Mouse (Mus musculus): Measurements from ENCODE around the gene Olfr1028.

The Olfr1028 gene

DNA sequence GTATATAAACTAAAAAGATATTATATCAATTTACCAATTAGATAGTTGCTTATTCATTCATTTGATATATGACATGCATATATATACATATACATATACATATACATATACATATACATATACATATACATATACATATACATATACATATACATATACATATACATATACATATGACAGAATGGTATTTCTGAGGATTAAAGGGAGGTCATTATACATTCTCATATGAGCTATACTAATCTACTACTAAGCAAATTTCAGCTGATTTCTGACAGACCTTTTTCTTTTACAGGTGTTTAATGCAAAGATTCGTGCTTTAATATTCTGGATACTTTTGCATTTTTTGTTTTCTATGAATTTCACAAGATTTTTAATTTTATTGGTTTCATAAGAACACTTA lies at the start of gene Olfr1028:
Gene Olfr1028, plus strand, starts transcription at position 301 of the 400 bp plus-strand sequence.
- no peak for ATAC-seq (ENCODE audit: low TSS enrichment)

DNA sequence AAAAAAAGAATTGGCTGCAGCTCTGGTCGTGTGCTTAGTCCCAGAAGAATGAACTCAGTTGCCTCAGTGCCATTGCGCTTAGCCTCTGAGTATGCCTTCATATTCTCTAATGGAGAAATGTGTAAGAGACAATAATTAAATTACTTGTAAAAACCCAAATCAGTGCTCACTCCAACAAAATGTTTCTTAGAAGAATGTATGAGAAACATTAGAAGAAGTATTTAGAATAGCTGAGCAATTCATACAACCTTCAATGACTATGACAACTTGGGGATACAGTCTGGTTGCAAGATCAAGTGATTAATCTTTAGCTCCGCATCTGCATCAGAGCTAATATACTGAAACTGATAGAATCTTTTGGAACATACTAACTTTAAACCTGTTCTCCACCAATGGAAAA lies 45.3 kb upstream of the Olfr1028 start, which contains the start of gene Olfr1024:
Gene Olfr1024, minus strand, starts transcription at position 101 of the 400 bp plus-strand sequence.
- no peak for ATAC-seq (ENCODE audit: low TSS enrichment)

DNA sequence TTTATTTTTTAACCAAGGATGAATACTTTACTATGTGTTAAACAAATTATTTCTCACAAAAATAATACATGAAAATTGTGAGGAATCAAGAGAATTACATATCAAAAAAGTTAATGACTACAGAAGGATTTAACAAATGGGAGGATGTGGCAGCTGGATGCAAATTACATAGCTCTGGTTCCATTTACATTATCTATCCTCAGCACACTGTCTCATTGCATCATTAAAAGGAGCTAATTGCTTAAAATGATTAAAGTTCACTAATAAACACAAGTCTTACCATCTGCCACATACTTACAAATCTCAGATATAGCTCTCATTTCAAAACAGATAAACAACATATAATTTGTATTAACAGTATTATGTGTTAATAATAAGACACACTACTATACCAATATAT lies 37.0 kb upstream of the Olfr1028 start:
- ATAC-seq (ENCODE audit: low TSS enrichment), result no peak

DNA sequence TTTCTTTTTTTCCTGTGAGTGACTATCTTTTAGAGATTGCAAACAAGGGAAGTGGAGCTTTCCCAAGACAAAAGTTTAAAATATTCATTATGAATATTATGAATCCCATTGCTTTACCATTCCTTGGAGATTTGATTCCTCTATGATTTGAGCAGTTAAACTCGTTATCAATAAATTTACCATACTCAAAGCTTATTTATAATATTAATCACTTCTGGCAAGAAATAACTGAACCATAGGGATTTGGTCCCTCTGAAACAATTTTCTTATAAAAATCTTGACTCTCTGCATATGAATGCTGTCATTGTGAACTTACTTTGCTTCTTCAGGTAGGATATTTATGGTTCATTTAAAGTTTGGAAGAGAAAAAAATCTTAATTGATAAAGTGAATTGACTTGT lies 35.3 kb upstream of the Olfr1028 start, which contains the start of gene Olfr1025-ps1:
Gene Olfr1025-ps1, plus strand, starts transcription at position 301 of the 400 bp plus-strand sequence.
- ATAC-seq (ENCODE audit: low TSS enrichment), result no peak

DNA sequence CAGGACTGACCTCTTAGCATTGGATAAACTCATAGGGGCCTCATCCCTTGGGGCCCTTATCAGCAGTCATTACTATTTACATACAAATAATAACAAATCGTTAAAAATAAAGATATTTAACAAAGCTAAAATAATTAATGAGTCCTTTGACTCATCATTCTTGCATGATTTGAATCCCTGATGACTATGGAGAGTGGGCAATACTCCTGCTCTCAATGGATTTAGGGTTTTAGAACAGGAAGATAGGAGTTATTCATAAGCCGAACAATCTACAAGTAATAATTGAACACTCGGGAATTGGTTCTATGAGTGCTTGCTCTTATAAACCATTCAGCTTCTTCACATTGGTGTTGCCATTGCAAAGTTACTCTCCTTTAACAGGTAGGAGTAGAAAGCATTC lies 29.0 kb upstream of the Olfr1028 start, which contains the start of gene Olfr1026:
Gene Olfr1026, plus strand, starts transcription at position 301 of the 400 bp plus-strand sequence.
- no peak for ATAC-seq (ENCODE audit: low TSS enrichment)

DNA sequence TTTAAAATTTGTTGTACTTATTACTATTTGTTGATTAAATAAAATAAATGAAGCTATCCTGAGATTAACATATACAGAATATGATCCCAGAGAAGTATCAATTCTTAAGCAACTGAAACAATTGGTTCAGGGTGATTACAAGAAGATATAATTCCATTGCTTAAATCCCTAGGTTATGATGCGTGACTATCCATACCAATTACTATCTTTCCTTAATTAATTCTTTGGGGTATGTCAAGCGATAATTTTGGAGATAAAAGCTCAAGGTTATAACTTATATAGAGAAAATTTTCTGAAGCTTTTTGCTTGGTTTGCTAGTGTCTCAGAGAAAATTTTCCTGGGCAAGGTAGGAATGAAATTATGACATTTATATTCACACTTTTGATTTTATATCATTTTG lies 23.4 kb downstream of the Olfr1028 start, which contains the start of gene Olfr1029:
Gene Olfr1029, plus strand, starts transcription at position 301 of the 400 bp plus-strand sequence.
- no peak for ATAC-seq (ENCODE audit: low TSS enrichment)

DNA sequence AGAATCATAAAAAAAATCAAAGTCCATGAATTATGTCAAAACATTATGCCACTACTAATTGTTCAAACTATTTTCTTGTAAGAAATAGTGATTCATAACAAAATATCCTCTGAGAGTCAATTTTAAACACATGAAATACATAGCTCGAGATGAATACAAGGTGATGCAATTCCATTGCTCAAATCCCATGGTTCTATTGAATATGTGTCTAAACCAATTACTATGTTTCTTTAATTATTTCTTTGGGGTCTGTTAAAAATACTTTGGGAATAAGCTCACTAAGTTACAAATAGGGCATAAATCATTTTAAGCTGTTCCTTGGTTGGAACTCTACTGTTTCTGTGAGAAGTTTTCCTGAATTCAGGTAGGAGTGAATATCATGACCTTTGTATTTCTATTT lies 28.7 kb downstream of the Olfr1028 start, which contains the start of gene Olfr1030:
Gene Olfr1030, plus strand, starts transcription at position 301 of the 400 bp plus-strand sequence.
- ATAC-seq (ENCODE audit: low TSS enrichment), result no peak

DNA sequence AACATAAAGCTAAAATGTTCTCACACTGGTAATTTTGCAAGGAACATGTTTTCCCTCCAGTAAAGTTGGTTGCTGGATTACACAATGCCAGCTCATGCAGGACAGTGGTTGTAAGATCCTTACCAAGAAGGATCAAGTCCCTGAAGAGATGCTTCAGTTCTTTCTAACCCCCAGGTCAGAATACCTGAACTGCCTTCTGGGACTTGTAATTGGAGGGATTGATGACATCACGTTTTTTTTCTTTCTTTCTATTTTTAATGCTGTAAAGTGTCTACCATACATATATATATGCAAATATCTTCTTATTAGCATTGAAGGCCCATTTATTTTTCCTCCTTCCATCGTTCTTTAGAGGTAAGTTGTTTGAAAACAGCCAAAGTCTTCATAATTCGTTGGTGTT lies 39.8 kb downstream of the Olfr1028 start, which contains the start of gene Olfr1031:
Gene Olfr1031, plus strand, starts transcription at position 301 of the 400 bp plus-strand sequence.
- no peak for ATAC-seq (ENCODE audit: low TSS enrichment)
